Mouse (Mus musculus) CH12.LX (cell line): Measurements from ENCODE around the gene Als2cl. TPM values are rescaled to one million over a fixed set of nuclear protein-coding genes. Genes with fewer than 3 reads are reported as not detected.

Source experiments
- DNase-seq: peaks from one replicate; pipeline ENCODE4 v3.0.0-alpha.2; 2013; ENCODE audit errors: extremely low read depth
- H3K27ac ChIP-seq: 2 replicates; pipeline ENCODE4 v1.5.1; 2012; ENCODE audit warnings: low read depth, mild to moderate bottlenecking, control low read depth, moderate library complexity; ENCODE audit not compliant: insufficient read depth
- H3K27me3 ChIP-seq: replicated peaks from 2 replicates; pipeline ENCODE3; 2012; ENCODE audit warnings: inconsistent platforms
- H3K36me3 ChIP-seq, 2 experiments: replicated peaks in 1 of 2; 2 replicates each; pipeline versions ENCODE3 to v1.6.1; 2012; ENCODE audit warnings: inconsistent platforms in 1 of 2, low read length in 1 of 2, mild to moderate bottlenecking in 1 of 2, mixed read lengths in 1 of 2, moderate library complexity in 1 of 2; ENCODE audit not compliant: control insufficient read depth in 1 of 2, insufficient read depth in 1 of 2
- H3K4me1 ChIP-seq, 2 experiments: 2 replicates each; pipeline ENCODE4 v1.6.1; 2012; ENCODE audit warnings: inconsistent platforms in 1 of 2, moderate library complexity in 1 of 2; ENCODE audit not compliant: insufficient read depth in 2 of 2, control insufficient read depth in 1 of 2
- H3K4me2 ChIP-seq: 2 replicates; pipeline ENCODE4 v1.6.1; 2012; ENCODE audit warnings: low read depth, mild to moderate bottlenecking, control low read depth; ENCODE audit not compliant: poor library complexity, insufficient read depth, severe bottlenecking
- H3K4me3 ChIP-seq, 3 experiments: fragments of 150-350 bp in 1 of 3; sonication (generic) in 1 of 3; replicated peaks in 1 of 3; 2 replicates each; pipeline versions ENCODE3 to v1.5.1; 2011 to 2012; ENCODE audit warnings: low read depth in 2 of 3, low read length in 2 of 3, mild to moderate bottlenecking in 2 of 3, moderate library complexity in 2 of 3, control low read depth in 1 of 3, improper control_type of control experiment in 1 of 3, inconsistent platforms in 1 of 3, mixed read lengths in 1 of 3; ENCODE audit not compliant: poor library complexity in 1 of 3
- H3K79me2 ChIP-seq: replicated peaks from 2 replicates; pipeline ENCODE4 v1.6.1; 2012; ENCODE audit warnings: mild to moderate bottlenecking, moderate library complexity; ENCODE audit not compliant: control insufficient read depth, poor library complexity, insufficient read depth, severe bottlenecking; ENCODE audit errors: extremely low read depth
- H3K9ac ChIP-seq: 2 replicates; pipeline ENCODE4 v1.6.1; 2012; ENCODE audit warnings: low read depth, mild to moderate bottlenecking, control low read depth, moderate library complexity; ENCODE audit not compliant: insufficient read depth
- H3K9me3 ChIP-seq: replicated peaks from 2 replicates; pipeline ENCODE3; 2012; ENCODE audit warnings: low read length, inconsistent platforms, mixed read lengths
- BHLHE40 ChIP-seq: IDR thresholded peaks from 2 replicates; pipeline ENCODE4 v1.6.1; 2011; ENCODE audit warnings: mild to moderate bottlenecking, low read depth, low read length, improper control_type of control experiment
- CHD2 ChIP-seq: IDR thresholded peaks from 2 replicates; pipeline ENCODE4 v1.6.1; 2011; ENCODE audit warnings: low read length, improper control_type of control experiment
- ELF1 ChIP-seq: IDR thresholded peaks from 2 replicates; pipeline ENCODE4 v1.6.1; 2014; ENCODE audit warnings: low read depth, mild to moderate bottlenecking, inconsistent platforms, low read length, improper control_type of control experiment
- GABPA ChIP-seq: IDR thresholded peaks from 2 replicates; pipeline ENCODE4 v1.6.1; 2012; ENCODE audit warnings: low read depth, low read length, improper control_type of control experiment, inconsistent platforms; ENCODE audit not compliant: insufficient replicate concordance
- MAZ ChIP-seq: IDR thresholded peaks from 2 replicates; pipeline ENCODE4 v1.6.1; 2012; ENCODE audit warnings: low read depth, mild to moderate bottlenecking, inconsistent platforms, low read length, improper control_type of control experiment, moderate library complexity
- MYC ChIP-seq: IDR thresholded peaks from 2 replicates; pipeline ENCODE4 v1.6.1; 2011; ENCODE audit warnings: low read depth, mild to moderate bottlenecking, improper control_type of control experiment, low read length
- RAD21 ChIP-seq: IDR thresholded peaks from 2 replicates; pipeline ENCODE4 v1.6.1; 2011; ENCODE audit warnings: low read depth, mild to moderate bottlenecking, low read length, improper control_type of control experiment, moderate library complexity
- RCOR1 ChIP-seq: conservative IDR thresholded peaks from 2 replicates; pipeline ENCODE4 v1.6.1; 2012; ENCODE audit warnings: low read depth, mild to moderate bottlenecking, inconsistent platforms, low read length, improper control_type of control experiment
- SIN3A ChIP-seq: IDR thresholded peaks from 2 replicates; pipeline ENCODE4 v1.6.1; 2012; ENCODE audit warnings: low read length, improper control_type of control experiment, inconsistent platforms
- ZC3H11A ChIP-seq: IDR thresholded peaks from 2 replicates; pipeline ENCODE4 v1.6.1; 2012; ENCODE audit warnings: low read depth, mild to moderate bottlenecking, inconsistent platforms, low read length, improper control_type of control experiment
- ZKSCAN1 ChIP-seq: IDR thresholded peaks from 2 replicates; pipeline ENCODE4 v1.6.1; 2012; ENCODE audit warnings: low read depth, inconsistent platforms, low read length, improper control_type of control experiment, borderline replicate concordance
- dilution Hi-C: fragments of 300-500 bp; cut with MboI; formaldehyde crosslinking; loops from 2 replicates; pipeline ENCODE4 v1.14.3; 2020; ENCODE audit warnings: low sequenced_read_pairs; ENCODE audit not compliant: extremely low pct_unique_long_range_greater_than_20kb, extremely low pct_ligation_motif_present
- in situ Hi-C: fragments of 300-500 bp; cut with MboI; formaldehyde crosslinking; loops from 3 replicates; pipeline ENCODE4 v1.14.3; 2019; ENCODE audit warnings: low sequenced_read_pairs, low pct_ligation_motif_present, low pct_unique_long_range_greater_than_20kb, mixed read lengths
- polyA plus RNA-seq: library from polyadenylated mRNA; unstranded; fragments of >175 nt; gene quantifications from 2 replicates; pipeline ENCODE4 v1.2.1, GENCODE M21; 2012; ENCODE audit warnings: low read depth; ENCODE audit not compliant: insufficient read length
- total RNA-seq, 2 experiments: library from RNA; depleted of rRNA; stranded (reverse); fragments of 300-350 nt in 1 of 2; fragments of >200 nt in 1 of 2; gene quantifications; 2 replicates each; pipeline ENCODE4 v1.2.3; 2012 to 2014

Gene Als2cl
- total and polyA plus RNA-seq, 3 experiments, result 2.4 to 3.4 (median 2.5) TPM

- H3K4me2 ChIP-seq, result no peak overlapping the region
- H3K4me3 ChIP-seq, result no peak overlapping the region
- TF ChIP-seq SIN3A, result no peak
- TF ChIP-seq RAD21, result no peak
- TF ChIP-seq MYC, result no peak
- TF ChIP-seq MAZ, result no peak
- no peaks in the 10 kb centered on the region for H3K79me2 ChIP-seq
- no peak overlapping the region for H3K9ac ChIP-seq
- H3K9me3 ChIP-seq, result peaks cover 9% of the 10 kb centered on the region
- peaks cover 0 to 25% of the 10 kb centered on the region in 2 experiments for H3K36me3 ChIP-seq
- H3K27ac ChIP-seq, result no peak overlapping the region
- dilution Hi-C loops, result no loop called here
- peaks cover 0 to 20% of the 10 kb centered on the region in 2 experiments; a peak in 1 of 4 replicates for H3K4me1 ChIP-seq
- DNase-seq, result no peak
- H3K27me3 ChIP-seq, result no peaks in the 10 kb centered on the region
- in situ Hi-C loops, result no loop called here
These were observed 22.6 kb downstream of the Als2cl start for GRCm38 (mm10) chr9:110902271-110902670.

GRCm38 (mm10) chr9:110907201-110907837 is 27.6 kb downstream of the Als2cl start:
- Histone ChIP-seq H3K79me2 (no peaks in the 10 kb centered on the region), H3K36me3 (no peaks in the 10 kb centered on the region), H3K4me3 (no peak overlapping the region), H3K27me3 (no peaks in the 10 kb centered on the region), H3K4me2 (no peak overlapping the region), H3K27ac (no peak overlapping the region), H3K9me3 (peaks cover 13% of the 10 kb centered on the region), H3K9ac (no peak overlapping the region), H3K4me1 (peaks cover 6 to 39% of the 10 kb centered on the region in 2 experiments)
- dilution Hi-C loops (no loop called here), in situ Hi-C loops (no loop called here)
- no peak for TF ChIP-seq GABPA
- TF ChIP-seq ZC3H11A, result no peak
- no peak for TF ChIP-seq ELF1
- no peak for TF ChIP-seq ZKSCAN1
- no peak for TF ChIP-seq RCOR1
- no peak for DNase-seq

- Histone ChIP-seq H3K9ac (no peak overlapping the region), H3K27me3 (no peaks in the 10 kb centered on the region), H3K9me3 (peaks cover 13% of the 10 kb centered on the region), H3K79me2 (no peaks in the 10 kb centered on the region), H3K4me3 (no peak overlapping the region), H3K4me1 (peaks cover 6 to 39% of the 10 kb centered on the region in 2 experiments), H3K27ac (no peak overlapping the region), H3K4me2 (no peak overlapping the region), H3K36me3 (no peaks in the 10 kb centered on the region)
- DNase-seq, result no peak
- no peak for TF ChIP-seq GABPA
- TF ChIP-seq BHLHE40, result no peak
- no peak for TF ChIP-seq ZC3H11A
- no peak for TF ChIP-seq CHD2
- in situ Hi-C loops (no loop called here), dilution Hi-C loops (no loop called here)
These were observed 28.4 kb downstream of the Als2cl start for GRCm38 (mm10) chr9:110907838-110908630.
